Mouse (Mus musculus) activated CD4-positive, CD25-positive, alpha-beta regulatory T cell, adult 9 weeks (primary cell): ENCODE measurements around the gene Snrpb. TPM values are rescaled to one million over a fixed set of nuclear protein-coding genes. Genes with fewer than 3 reads are reported as not detected.

ENCODE experiments used
- polyA plus RNA-seq: library from polyadenylated mRNA; unstranded; fragments of 100-300 nt; shearing (Covaris generic); gene quantifications from one replicate; pipeline ENCODE4 v1.2.1, GENCODE M21; 2017

The Snrpb gene
- polyA plus RNA-seq, result 419 TPM

GRCm38 (mm10) chr2:130178706-130179506, at the start of gene Snrpb:
Snrpb (minus strand) TSS chr2:130179403.

GRCm38 (mm10) chr2:130194894-130195293, 15.7 kb upstream of the Snrpb start, which contains the start of gene Tmc2:
Tmc2 (plus strand) TSS chr2:130195194.

Other genes starting within 250 kb of the Snrpb start
- gene Tgm3, start 167.1 kb downstream of the Snrpb start, polyA plus RNA-seq, result not detected
- gene Tgm6, start 67.0 kb downstream of the Snrpb start, polyA plus RNA-seq, result not detected
- not detected for gene Tmc2, start 15.8 kb upstream of the Snrpb start, polyA plus RNA-seq
- 273 TPM for gene Nop56, start 95.0 kb upstream of the Snrpb start, polyA plus RNA-seq
- 195 TPM for gene Idh3b, start 105.1 kb upstream of the Snrpb start, polyA plus RNA-seq
- not detected for gene Ebf4, start 115.8 kb upstream of the Snrpb start, polyA plus RNA-seq
- gene Cpxm1, start 218.2 kb upstream of the Snrpb start, polyA plus RNA-seq, result 0.17 TPM
- not detected for gene Gm28372, start 225.8 kb upstream of the Snrpb start, polyA plus RNA-seq
- gene 1700020A23Rik, start 225.9 kb upstream of the Snrpb start, polyA plus RNA-seq, result not detected
- not detected for gene Tmem239, start 227.1 kb upstream of the Snrpb start, polyA plus RNA-seq
- gene Vps16, start 244.9 kb upstream of the Snrpb start, polyA plus RNA-seq, result 253 TPM
- 23.2 TPM for gene Pced1a, start 245.3 kb upstream of the Snrpb start, polyA plus RNA-seq